Mouse (Mus musculus): ENCODE measurements around the gene Agfg2. TPM values are rescaled to one million over a fixed set of nuclear protein-coding genes. Genes with fewer than 3 reads are reported as not detected.

The Agfg2 gene
- polyA plus RNA-seq, 1 experiment from 2014 or later, result 35.3 TPM

DNA sequence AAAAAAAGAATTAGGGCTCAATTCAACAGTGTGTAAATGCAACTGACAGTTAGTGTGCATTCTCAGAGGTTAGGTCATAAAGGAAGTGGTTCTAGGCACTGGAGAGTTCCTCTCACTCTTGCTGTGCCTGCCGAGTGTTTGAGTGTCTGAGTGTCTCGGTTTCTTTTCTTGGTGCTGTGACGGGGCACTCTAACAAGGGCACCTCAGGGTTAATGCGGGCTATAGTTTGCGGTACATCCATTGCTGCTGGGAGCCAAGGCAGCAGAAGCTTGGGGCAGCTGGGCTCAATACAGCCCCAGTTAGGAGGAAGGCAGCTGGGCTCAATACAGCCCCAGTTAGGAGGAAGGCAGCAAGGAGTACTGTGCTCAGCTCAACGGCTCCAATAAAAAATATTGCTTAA, 20.7 kb upstream of the Agfg2 start:
- peaks cover 37% of the 10 kb centered on the region for H3K4me1 ChIP-seq (replicated peaks)
- H3K36me3 ChIP-seq (replicated peaks), result no peaks in the 10 kb centered on the region
- 0 out of 2 replicates have a peak overlapping the region, but pooled peaks have one; percentile 14 for H3K4me2 ChIP-seq
- no peaks in the 10 kb centered on the region for H3K27me3 ChIP-seq
- no peak for ATAC-seq (ENCODE audit: insufficient read depth)
- H3K9ac ChIP-seq, result no peak overlapping the region
- H3K4me3 ChIP-seq (replicated peaks), result no peak overlapping the region
- peak overlapping the region; percentile 51 for H3K27ac ChIP-seq (replicated peaks)
- H3K9me3 ChIP-seq (replicated peaks), result no peaks in the 10 kb centered on the region
- WGBS (ENCODE audit: insufficient replicate concordance), result 22% methylated on average over 6 of the region's 6 CpGs

DNA sequence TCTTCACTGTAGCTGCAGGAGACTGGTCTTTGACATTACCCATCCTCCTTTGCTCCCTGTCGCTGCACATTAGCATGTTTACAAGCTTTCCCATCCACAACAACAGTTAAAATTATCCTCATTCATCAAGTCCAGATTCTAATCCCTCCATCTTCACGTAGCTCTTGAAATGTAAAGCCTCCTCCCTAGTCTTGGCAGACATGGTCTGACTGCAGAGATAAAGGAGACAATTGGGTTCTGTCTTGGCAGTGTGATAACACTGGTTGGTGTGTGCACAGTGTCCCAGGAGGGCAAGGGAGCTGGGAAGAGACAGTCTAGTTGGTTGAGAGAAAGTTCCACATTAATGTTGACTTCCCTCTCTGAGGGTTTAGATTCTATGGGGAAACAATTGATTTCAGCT, 15.3 kb upstream of the Agfg2 start:
- peak; percentile 84 for ATAC-seq (ENCODE audit: insufficient read depth)
- H3K27me3 ChIP-seq, result no peaks in the 10 kb centered on the region
- no peak overlapping the region; the same call in 1 of the 2 replicates for H3K4me2 ChIP-seq
- 15% methylated on average over 2 of the region's 2 CpGs for WGBS (ENCODE audit: insufficient replicate concordance)
- H3K9ac ChIP-seq, result no peak overlapping the region
- peaks cover 16% of the 10 kb centered on the region for H3K4me1 ChIP-seq (replicated peaks)
- peak overlapping the region; percentile 34; the same call in 1 of the 2 replicates for H3K27ac ChIP-seq (replicated peaks)
- H3K36me3 ChIP-seq (replicated peaks), result no peaks in the 10 kb centered on the region
- H3K9me3 ChIP-seq (replicated peaks), result no peaks in the 10 kb centered on the region
- H3K4me3 ChIP-seq (replicated peaks), result no peak overlapping the region

DNA sequence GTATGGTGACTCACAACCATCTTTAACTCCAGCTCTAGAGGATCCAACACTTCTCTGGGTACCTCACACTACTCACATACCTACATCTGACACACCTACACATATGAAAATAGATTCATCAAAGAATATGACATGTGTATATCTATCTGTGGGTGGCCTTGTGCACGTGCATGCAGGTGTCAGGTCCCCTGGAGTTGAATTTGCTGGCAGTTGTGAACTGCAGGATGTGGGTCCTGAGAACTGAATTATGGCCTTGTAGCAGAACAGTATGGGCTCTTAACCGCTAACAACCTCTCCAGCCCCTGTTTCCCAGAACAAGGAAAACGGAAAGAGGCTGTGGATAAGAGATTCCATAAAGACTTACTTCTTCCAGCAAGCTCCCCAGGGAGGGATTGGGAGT, 14.6 kb upstream of the Agfg2 start:
- Histone ChIP-seq H3K9ac (no peak overlapping the region), H3K27me3 (no peaks in the 10 kb centered on the region), H3K4me2 (no peak overlapping the region), H3K4me3 (replicated peaks) (no peak overlapping the region), H3K36me3 (replicated peaks) (no peaks in the 10 kb centered on the region), H3K9me3 (replicated peaks) (no peaks in the 10 kb centered on the region), H3K4me1 (replicated peaks) (peaks cover 16% of the 10 kb centered on the region), H3K27ac (replicated peaks) (no peak overlapping the region)
- ATAC-seq (ENCODE audit: insufficient read depth), result no peak
- 57% methylated on average over 3 of the region's 3 CpGs for WGBS (ENCODE audit: insufficient replicate concordance)

DNA sequence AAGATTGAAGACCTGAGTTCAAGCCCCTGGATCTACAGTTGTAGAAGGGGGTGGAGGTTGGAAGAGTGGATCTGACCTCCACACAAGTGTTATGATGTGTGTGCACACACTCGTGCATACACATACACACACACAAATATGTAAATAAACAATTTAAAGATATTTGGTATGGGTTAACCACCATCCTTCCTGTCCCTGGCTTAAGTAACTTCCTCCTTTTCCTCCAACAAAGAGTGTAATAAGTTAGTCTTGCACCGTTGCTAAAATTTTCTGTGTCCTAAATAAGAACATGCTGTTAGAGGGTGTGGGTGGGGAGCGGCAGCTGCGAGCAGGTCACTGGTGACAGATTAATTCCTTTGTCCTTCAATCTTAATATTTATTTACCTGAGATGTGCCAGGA, 11.4 kb upstream of the Agfg2 start:
- H3K36me3 ChIP-seq (replicated peaks), result no peaks in the 10 kb centered on the region
- H3K4me3 ChIP-seq (replicated peaks), result no peak overlapping the region
- H3K9me3 ChIP-seq (replicated peaks), result no peaks in the 10 kb centered on the region
- no peaks in the 10 kb centered on the region for H3K27me3 ChIP-seq
- H3K27ac ChIP-seq (replicated peaks), result no peak overlapping the region
- 24% methylated on average over 4 of the region's 4 CpGs for WGBS (ENCODE audit: insufficient replicate concordance)
- H3K4me1 ChIP-seq (replicated peaks), result peaks cover 16% of the 10 kb centered on the region
- no peak overlapping the region for H3K4me2 ChIP-seq
- H3K9ac ChIP-seq, result no peak overlapping the region
- ATAC-seq (ENCODE audit: insufficient read depth), result no peak

DNA sequence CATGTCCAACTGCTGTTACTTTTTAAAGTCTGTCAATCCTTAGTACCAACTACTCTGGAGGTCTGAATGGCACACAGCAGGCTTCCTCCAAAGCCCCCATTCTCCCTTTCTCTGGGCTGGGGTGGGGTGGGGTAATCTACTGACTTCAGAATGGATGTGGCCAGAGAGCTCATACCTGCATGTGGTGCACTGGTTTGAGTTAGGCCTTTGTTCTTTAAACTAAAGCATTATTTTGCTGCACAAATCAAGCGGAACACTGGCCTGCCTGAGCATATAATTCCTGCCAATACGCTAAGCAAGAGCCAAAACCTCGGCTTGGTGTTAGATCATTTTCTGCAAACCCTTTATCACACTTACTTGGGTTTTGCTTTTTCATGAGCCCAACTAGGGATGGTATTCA, 10.3 kb upstream of the Agfg2 start:
- no peaks in the 10 kb centered on the region for H3K36me3 ChIP-seq (replicated peaks)
- H3K27ac ChIP-seq (replicated peaks), result no peak overlapping the region
- no peak overlapping the region for H3K9ac ChIP-seq
- peaks cover 16% of the 10 kb centered on the region for H3K4me1 ChIP-seq (replicated peaks)
- no peak overlapping the region for H3K4me2 ChIP-seq
- no peaks in the 10 kb centered on the region for H3K27me3 ChIP-seq
- ATAC-seq (ENCODE audit: insufficient read depth), result no peak
- H3K4me3 ChIP-seq (replicated peaks), result no peak overlapping the region
- H3K9me3 ChIP-seq (replicated peaks), result no peaks in the 10 kb centered on the region
- WGBS (ENCODE audit: insufficient replicate concordance), result 75% methylated on average over 3 of the region's 3 CpGs

DNA sequence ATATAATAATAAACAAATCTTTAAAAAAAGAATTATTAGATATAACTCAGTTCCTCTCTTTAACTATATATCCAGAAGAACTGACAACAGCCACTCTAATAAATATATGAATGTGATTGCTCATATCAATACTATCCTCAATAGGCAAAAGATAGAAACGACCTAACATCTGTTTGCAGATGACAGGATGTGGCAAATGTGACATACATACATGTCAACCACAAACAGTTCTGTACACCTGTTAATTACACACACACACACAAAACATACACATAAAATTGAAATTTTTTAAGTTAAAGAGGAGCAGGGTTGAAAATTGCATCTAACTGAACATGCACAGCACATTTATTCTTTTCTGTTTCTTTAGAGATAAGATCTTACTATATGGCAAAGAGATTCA, 7.4 kb upstream of the Agfg2 start:
- Histone ChIP-seq H3K27ac (replicated peaks) (no peak overlapping the region), H3K4me2 (no peak overlapping the region), H3K9ac (no peak overlapping the region), H3K9me3 (replicated peaks) (no peaks in the 10 kb centered on the region), H3K4me3 (replicated peaks) (no peak overlapping the region), H3K27me3 (no peaks in the 10 kb centered on the region), H3K4me1 (replicated peaks) (peaks cover 36% of the 10 kb centered on the region), H3K36me3 (replicated peaks) (no peaks in the 10 kb centered on the region)
- ATAC-seq (ENCODE audit: insufficient read depth), result no peak
- 15% methylated on average over 1 of the region's 1 CpGs for WGBS (ENCODE audit: insufficient replicate concordance)

DNA sequence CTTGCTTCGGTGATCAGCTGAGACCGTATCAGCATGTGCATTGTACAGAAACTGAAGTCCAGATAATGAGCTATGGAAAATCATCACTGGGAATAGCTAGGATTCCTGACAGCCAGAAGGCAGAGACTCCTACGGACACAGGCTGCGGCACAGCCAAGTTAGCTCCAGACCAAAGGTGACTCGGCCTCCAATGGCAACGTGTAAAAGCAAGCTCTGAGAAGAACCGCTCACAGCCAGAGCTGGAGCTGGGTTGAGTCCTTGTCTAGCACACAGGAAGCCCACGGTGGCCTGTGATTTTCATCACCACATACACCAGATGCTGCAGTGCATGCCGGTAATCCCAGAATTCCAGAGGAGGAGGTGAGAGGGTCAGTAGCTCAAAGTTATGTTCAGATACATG, 6.0 kb upstream of the Agfg2 start:
- ATAC-seq (ENCODE audit: insufficient read depth), result no peak
- Histone ChIP-seq H3K9ac (no peak overlapping the region), H3K36me3 (replicated peaks) (no peaks in the 10 kb centered on the region), H3K9me3 (replicated peaks) (no peaks in the 10 kb centered on the region), H3K27me3 (no peaks in the 10 kb centered on the region), H3K4me2 (no peak overlapping the region), H3K4me1 (replicated peaks) (peaks cover 49% of the 10 kb centered on the region), H3K27ac (replicated peaks) (peak overlapping the region; percentile 97), H3K4me3 (replicated peaks) (no peak overlapping the region)
- 70% methylated on average over 9 of the region's 9 CpGs for WGBS (ENCODE audit: insufficient replicate concordance)

DNA sequence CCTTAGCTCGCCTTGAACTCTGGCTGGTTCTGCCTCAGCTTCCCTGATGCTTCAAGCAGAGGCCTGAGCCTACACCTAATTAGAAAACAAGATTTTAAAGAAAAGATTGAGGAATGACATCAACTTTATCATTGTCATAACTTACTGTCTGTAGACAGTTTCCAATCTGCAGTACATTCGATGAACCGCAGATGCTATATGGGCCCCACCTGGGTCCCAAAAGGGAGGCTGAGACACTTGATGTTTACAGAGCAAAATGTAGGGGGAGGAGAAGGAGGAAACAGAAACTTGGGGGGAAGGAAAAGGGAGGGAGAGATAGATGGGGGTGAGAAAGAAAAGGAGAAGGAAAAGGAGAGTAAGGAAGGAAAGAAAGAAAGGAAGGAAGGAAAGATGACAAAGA, 5.4 kb upstream of the Agfg2 start:
- H3K9me3 ChIP-seq (replicated peaks), result no peaks in the 10 kb centered on the region
- H3K27ac ChIP-seq (replicated peaks), result peak overlapping the region; percentile 97
- no peak overlapping the region for H3K4me2 ChIP-seq
- no peak overlapping the region for H3K4me3 ChIP-seq (replicated peaks)
- H3K36me3 ChIP-seq (replicated peaks), result no peaks in the 10 kb centered on the region
- 80% methylated on average over 3 of the region's 3 CpGs for WGBS (ENCODE audit: insufficient replicate concordance)
- H3K27me3 ChIP-seq, result no peaks in the 10 kb centered on the region
- peaks cover 54% of the 10 kb centered on the region for H3K4me1 ChIP-seq (replicated peaks)
- ATAC-seq (ENCODE audit: insufficient read depth), result no peak
- H3K9ac ChIP-seq, result no peak overlapping the region

DNA sequence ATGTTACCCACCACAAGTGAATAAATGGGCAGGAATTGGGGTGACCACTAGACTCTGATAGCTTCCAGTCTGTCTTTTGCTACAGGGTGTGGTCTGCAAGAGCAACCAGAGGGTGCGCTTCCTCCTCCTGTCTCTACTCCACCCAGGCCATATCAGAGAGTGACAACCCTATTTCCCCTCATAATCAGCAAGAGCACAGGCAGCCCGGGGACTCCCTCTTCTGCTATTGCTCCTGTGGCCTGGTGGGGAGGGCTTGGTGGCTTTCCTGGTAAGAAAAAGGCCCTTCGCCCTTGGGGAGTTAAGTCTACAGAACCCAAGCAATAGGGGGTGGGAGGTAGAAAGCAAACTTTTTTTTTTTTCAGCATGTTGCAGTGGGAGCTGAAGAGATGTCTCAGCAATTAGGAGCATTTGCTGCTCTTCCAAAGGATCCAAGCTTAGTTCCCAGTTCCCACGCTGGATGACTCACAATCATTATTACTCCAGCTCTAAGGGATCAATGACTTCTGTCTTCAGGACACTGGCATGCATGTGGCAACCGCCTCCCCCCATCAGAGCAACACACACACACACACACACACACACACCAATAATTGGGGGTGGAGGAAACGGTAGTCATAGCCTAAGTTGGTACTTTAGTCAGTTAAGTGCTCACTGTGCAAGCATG, 1.7 kb upstream of the Agfg2 start:
- Histone ChIP-seq H3K27me3 (no peaks in the 10 kb centered on the region), H3K4me3 (replicated peaks) (peak overlapping the region; percentile 45)

DNA sequence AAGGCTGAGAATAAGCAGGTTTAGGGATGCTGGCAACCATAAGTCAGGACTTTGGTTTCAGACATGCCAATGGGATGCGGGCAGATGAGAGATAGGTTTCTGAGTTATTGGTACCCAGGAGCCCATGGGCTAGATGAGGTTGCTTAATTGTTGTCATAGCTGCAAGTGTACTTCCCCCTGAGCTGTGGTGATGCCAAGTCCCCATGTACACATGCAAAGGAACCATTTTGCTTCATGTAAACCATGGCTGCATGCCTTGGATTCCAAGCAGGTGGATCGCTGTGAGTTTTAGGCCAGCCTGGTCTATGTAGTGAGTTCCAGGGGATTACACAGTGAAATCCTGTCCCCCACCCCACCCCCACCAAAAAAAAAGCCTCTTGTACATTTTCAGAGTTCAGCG, 1.1 kb upstream of the Agfg2 start:
- Histone ChIP-seq H3K27ac (replicated peaks) (peak overlapping the region; percentile 97), H3K9ac (peak overlapping the region; percentile 63), H3K27me3 (no peaks in the 10 kb centered on the region), H3K9me3 (replicated peaks) (no peaks in the 10 kb centered on the region), H3K4me2 (peak overlapping the region; percentile 89), H3K4me1 (replicated peaks) (peaks cover 85% of the 10 kb centered on the region), H3K4me3 (replicated peaks) (peak overlapping the region; percentile 45), H3K36me3 (replicated peaks) (peaks cover 19% of the 10 kb centered on the region)
- ATAC-seq (ENCODE audit: insufficient read depth), result no peak
- 29% methylated on average over 3 of the region's 3 CpGs for WGBS (ENCODE audit: insufficient replicate concordance)

More for the DNA sequence above, 1.7 kb upstream of the Agfg2 start:
- peak overlapping the region; percentile 63 for H3K9ac ChIP-seq
- peak overlapping the region; percentile 97 for H3K27ac ChIP-seq (replicated peaks)
- 14% methylated on average over 6 of the region's 6 CpGs for WGBS (ENCODE audit: insufficient replicate concordance)
- H3K4me1 ChIP-seq (replicated peaks), result peaks cover 80% of the 10 kb centered on the region
- H3K9me3 ChIP-seq (replicated peaks), result no peaks in the 10 kb centered on the region
- ATAC-seq (ENCODE audit: insufficient read depth), result peak; percentile 86
- peak overlapping the region; percentile 89 for H3K4me2 ChIP-seq
- H3K36me3 ChIP-seq (replicated peaks), result peaks cover 13% of the 10 kb centered on the region

DNA sequence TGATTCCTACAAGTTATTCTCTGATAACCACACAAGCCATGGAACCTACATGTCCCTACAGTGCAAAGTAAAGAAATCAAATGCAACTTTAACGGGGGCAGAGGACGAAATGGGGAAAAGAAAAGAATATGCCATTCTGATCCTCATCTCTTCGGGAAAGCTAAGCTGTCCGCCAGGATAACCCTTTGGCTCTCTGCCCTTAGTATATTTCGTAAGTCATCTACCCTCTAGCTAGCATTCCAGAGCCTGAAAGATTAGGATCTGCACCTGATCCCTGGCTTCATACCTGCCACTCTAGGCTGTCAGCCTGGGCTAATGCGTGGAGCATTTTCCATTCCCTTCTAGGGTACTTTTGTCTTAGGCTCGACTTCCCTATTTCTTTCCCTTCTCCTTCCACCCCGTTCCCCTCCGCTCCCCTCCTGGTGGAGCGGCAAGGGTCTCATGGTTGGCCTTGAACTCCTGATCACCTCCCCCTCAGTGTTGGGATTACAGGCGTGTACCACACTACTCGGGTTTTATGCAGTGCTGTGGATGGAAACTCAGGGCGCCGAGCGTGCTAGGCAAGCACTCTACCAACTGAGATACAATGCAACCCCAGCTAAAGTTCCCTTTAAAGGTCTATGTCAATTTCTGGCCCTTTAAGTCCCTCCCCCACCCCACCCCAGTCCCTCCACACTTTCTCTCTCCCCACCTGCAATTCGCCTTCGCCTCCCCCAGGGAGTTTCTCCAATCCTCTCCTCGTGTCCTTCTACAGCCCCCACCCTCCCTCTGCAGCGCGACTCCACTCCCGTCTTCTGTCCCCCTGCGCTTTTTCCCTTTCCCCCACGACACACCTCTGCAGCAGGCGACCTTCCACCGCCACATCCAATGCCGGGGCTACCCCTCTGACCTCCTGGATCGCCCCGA, 885 bp downstream of the Agfg2 start:
- Histone ChIP-seq H3K9me3 (replicated peaks) (no peaks in the 10 kb centered on the region), H3K4me3 (replicated peaks) (peak overlapping the region; percentile 92), H3K27ac (replicated peaks) (peak overlapping the region; percentile 97), H3K9ac (peak overlapping the region; percentile 86), H3K4me1 (replicated peaks) (peaks cover 78% of the 10 kb centered on the region), H3K27me3 (no peaks in the 10 kb centered on the region), H3K4me2 (peak overlapping the region; percentile 89), H3K36me3 (replicated peaks) (peaks cover 39% of the 10 kb centered on the region)
- WGBS (ENCODE audit: insufficient replicate concordance), result 3% methylated on average over 28 of the region's 28 CpGs
- ATAC-seq (ENCODE audit: insufficient read depth), result no peak
